ENCODE assay signal across 21 mouse cellular contexts in genomic region chr4:137737760-137738159, GRCm38 (mm10). TPM values are rescaled to one million over a fixed set of nuclear protein-coding genes. Genes with fewer than 3 reads are reported as not detected.
DNase-seq lines count a peak whose midpoint lies in the region; ATAC-seq and TF ChIP-seq lines count a peak whose summit lies in the region.
"Had no signal": no experiment of that assay in that cellular context is flagged by ENCODE, and none has a peak within 500 bp of the region (broad histone marks: within the 10 kb centered on the region; RNA-seq: fewer than 3 reads in every experiment).

No protein-coding gene starts in this region.

- no peak overlapping the region for H3K4me3 ChIP-seq in CH12.LX (replicated peaks in 1 of 3; ENCODE audit: low read depth in 2 of 3, low read length in 2 of 3, poor library complexity in 1 of 3)
- no peak overlapping the region for H3K4me3 ChIP-seq in MEL (ENCODE audit: control insufficient read depth in 1 of 2, insufficient read depth in 1 of 2, low read depth in 2 of 2, low read length in 2 of 2)
- no peak overlapping the region for H3K4me3 ChIP-seq in forebrain, embryonic 16.5 days (replicated peaks; ENCODE audit: low read length)
- H3K4me3 ChIP-seq: embryonic facial prominence, embryonic 13.5 days; embryonic facial prominence, embryonic 15.5 days; forebrain, embryonic 10.5 days; forebrain, embryonic 12.5 days had no signal

- H3K27ac ChIP-seq in CH12.LX (ENCODE audit: insufficient read depth, low read depth) (no peak overlapping the region), MEL (ENCODE audit: control insufficient read depth, low read depth, low read length) (no peak overlapping the region)
- no peak overlapping the region for H3K27ac ChIP-seq in forebrain, embryonic 16.5 days (ENCODE audit: low read length)
- H3K27ac ChIP-seq: embryonic facial prominence, embryonic 15.5 days; forebrain, embryonic 12.5 days had no signal

- H3K9me3 ChIP-seq in CH12.LX (replicated peaks; ENCODE audit: low read length): no peaks in the 10 kb centered on the region
- H3K9me3 ChIP-seq in MEL (replicated peaks; ENCODE audit: insufficient read depth, low read length): no peaks in the 10 kb centered on the region
- no peaks in the 10 kb centered on the region for H3K9me3 ChIP-seq in forebrain, embryonic 16.5 days (ENCODE audit: control insufficient read depth, low read length)
- H3K9me3 ChIP-seq: embryonic facial prominence, embryonic 13.5 days; embryonic facial prominence, embryonic 15.5 days; forebrain, embryonic 10.5 days; forebrain, embryonic 12.5 days; G1E had no signal

- no peak for TF ChIP-seq RAD21 in CH12.LX (IDR thresholded peaks at IDR 0.05; ENCODE audit: low read depth, low read length)
- TF ChIP-seq RAD21 in MEL (IDR thresholded peaks at IDR 0.05; ENCODE audit: low read depth, low read length): no peak

- H3K36me3 ChIP-seq in CH12.LX (replicated peaks in 1 of 2; ENCODE audit: control insufficient read depth in 1 of 2, insufficient read depth in 1 of 2, low read length in 1 of 2) (peaks cover 12 to 25% of the 10 kb centered on the region in 2 experiments), MEL (ENCODE audit: control insufficient read depth in 1 of 2, insufficient read depth in 2 of 2, low read length in 2 of 2) (peaks cover 0 to 7% of the 10 kb centered on the region in 2 experiments; a peak in 2 of 4 replicates)
- H3K36me3 ChIP-seq in forebrain, embryonic 16.5 days (ENCODE audit: control insufficient read depth, insufficient read depth): no peaks in the 10 kb centered on the region
- H3K36me3 ChIP-seq: embryonic facial prominence, embryonic 13.5 days; embryonic facial prominence, embryonic 15.5 days; forebrain, embryonic 10.5 days; forebrain, embryonic 12.5 days; G1E had no signal

- no peak for ATAC-seq in forebrain, embryonic 16.5 days
- ATAC-seq: forebrain, embryonic 14.5 days; forebrain, postnatal 0 days had no signal

- H3K4me1 ChIP-seq in CH12.LX (ENCODE audit: control insufficient read depth in 1 of 2, insufficient read depth in 2 of 2): peaks cover 16 to 54% of the 10 kb centered on the region in 2 experiments
- peaks cover 6 to 18% of the 10 kb centered on the region in 2 experiments for H3K4me1 ChIP-seq in MEL (ENCODE audit: control insufficient read depth in 1 of 2, insufficient read depth in 2 of 2, low read length in 2 of 2)
- H3K4me1 ChIP-seq in forebrain, embryonic 16.5 days (replicated peaks; ENCODE audit: control insufficient read depth, insufficient read depth, low read length): peaks cover 6% of the 10 kb centered on the region

- H3K4me2 ChIP-seq in CH12.LX (ENCODE audit: insufficient read depth, low read depth, poor library complexity, severe bottlenecking): no peak overlapping the region
- H3K4me2 ChIP-seq in forebrain, embryonic 16.5 days (ENCODE audit: low read length): no peak overlapping the region
- H3K4me2 ChIP-seq: embryonic facial prominence, embryonic 13.5 days; embryonic facial prominence, embryonic 15.5 days; forebrain, embryonic 12.5 days had no signal

- H3K9ac ChIP-seq in CH12.LX (ENCODE audit: insufficient read depth, low read depth) (no peak overlapping the region), MEL (ENCODE audit: control insufficient read depth, low read depth, low read length, poor library complexity, severe bottlenecking) (no peak overlapping the region)
- H3K9ac ChIP-seq in forebrain, embryonic 16.5 days (replicated peaks; ENCODE audit: low read depth, low read length): no peak overlapping the region
- H3K9ac ChIP-seq: embryonic facial prominence, embryonic 13.5 days; embryonic facial prominence, embryonic 15.5 days; forebrain, embryonic 12.5 days; forebrain, postnatal 0 days had no signal

- H3K79me2 ChIP-seq in CH12.LX (replicated peaks; ENCODE audit: control insufficient read depth, extremely low read depth, insufficient read depth, poor library complexity, severe bottlenecking) (no peaks in the 10 kb centered on the region), MEL (ENCODE audit: control insufficient read depth, insufficient read depth, low read length, poor library complexity) (no peaks in the 10 kb centered on the region)

- TF ChIP-seq EP300 in CH12.LX (IDR thresholded peaks at IDR 0.05; ENCODE audit: low read length) (no peak), MEL (IDR thresholded peaks at IDR 0.05; ENCODE audit: low read depth in 1 of 2, low read length in 2 of 2) (no peak)

- WGBS in forebrain, embryonic 16.5 days: 62% methylated on average over 3 of the region's 3 CpGs

- in situ Hi-C loops in CH12.LX (cut with MboI; ENCODE audit: low pct_ligation_motif_present, low pct_unique_long_range_greater_than_20kb, low sequenced_read_pairs): no loop called here

- TF ChIP-seq CTCF in CH12.LX (conservative IDR thresholded peaks at IDR 0.05 in 1 of 2, IDR thresholded peaks at IDR 0.05 in 1 of 2; ENCODE audit: low read depth in 2 of 2, low read length in 2 of 2) (no peak), MEL (IDR thresholded peaks at IDR 0.05 in 2 of 3, conservative IDR thresholded peaks at IDR 0.05 in 1 of 3; ENCODE audit: control insufficient read depth in 1 of 3, insufficient read depth in 1 of 3, low read depth in 2 of 3, low read length in 3 of 3, poor library complexity in 1 of 3, severe bottlenecking in 1 of 3) (no peak)

- H3K27me3 ChIP-seq in CH12.LX (replicated peaks): peaks cover 9% of the 10 kb centered on the region
- no peaks in the 10 kb centered on the region for H3K27me3 ChIP-seq in MEL (ENCODE audit: control insufficient read depth in 1 of 2, insufficient read depth in 2 of 2, low read length in 2 of 2)
- no peaks in the 10 kb centered on the region for H3K27me3 ChIP-seq in forebrain, embryonic 16.5 days (replicated peaks; ENCODE audit: control insufficient read depth, insufficient read depth, low read length)
- H3K27me3 ChIP-seq: embryonic facial prominence, embryonic 13.5 days; embryonic facial prominence, embryonic 15.5 days had no signal

- peak; percentile 48 for DNase-seq in adrenal gland, postnatal 14 days
- no peak for DNase-seq in adrenal gland, adult 2 months
- DNase-seq in CH12.LX (ENCODE audit: extremely low read depth): no peak
- DNase-seq in MEL (ENCODE audit: low read depth, low spot score): no peak
- DNase-seq: adrenal gland, postnatal 25 days; cerebellum, adult 11 months; cerebellum, adult 18-20 months; cerebellum, adult 8-10 months; cerebellum, adult 9-11 months; cerebellum, postnatal 14 days; cerebellum, postnatal 36 days; embryo, embryonic 11 days; forebrain, postnatal 0 days had no signal

- TF ChIP-seq POLR2A in CH12.LX (IDR thresholded peaks at IDR 0.05; ENCODE audit: low read depth, low read length) (no peak), MEL (IDR thresholded peaks at IDR 0.05; ENCODE audit: control insufficient read depth in 1 of 2, insufficient read depth in 1 of 2, low read depth in 1 of 2, low read length in 2 of 2, poor library complexity in 1 of 2) (no peak)

- dilution Hi-C loops in CH12.LX (cut with MboI; ENCODE audit: extremely low pct_ligation_motif_present, extremely low pct_unique_long_range_greater_than_20kb, low sequenced_read_pairs): no loop called here

TF ChIP-seq in CH12.LX, 34 proteins besides CTCF, POLR2A, EP300 and RAD21:
- no peak for TF ChIP-seq CHD2 (IDR thresholded peaks at IDR 0.05; ENCODE audit: low read length)
- no peak for TF ChIP-seq ETS1 (conservative IDR thresholded peaks at IDR 0.05; ENCODE audit: low read depth, low read length)
- TF ChIP-seq ZKSCAN1 (IDR thresholded peaks at IDR 0.05; ENCODE audit: borderline replicate concordance, low read depth, low read length): peak; percentile 63
- no peak for TF ChIP-seq MAX (IDR thresholded peaks at IDR 0.05; ENCODE audit: low read length)
- no peak for TF ChIP-seq POLR2AphosphoS2 (IDR thresholded peaks at IDR 0.05; ENCODE audit: low read depth, low read length)
- no peak for TF ChIP-seq ZNF384 (IDR thresholded peaks at IDR 0.05; ENCODE audit: low read depth, low read length)
TF ChIP-seq in CH12.LX: peak in this region for 1.

TF ChIP-seq in MEL, 35 proteins besides CTCF, POLR2A, EP300 and RAD21:
- TF ChIP-seq ZKSCAN1 (IDR thresholded peaks at IDR 0.05; ENCODE audit: low read depth, low read length) (0 out of 2 replicates have a peak, but pooled peaks have one; percentile 44), BHLHE40 (IDR thresholded peaks at IDR 0.05; ENCODE audit: borderline replicate concordance, low read depth, low read length) (no peak)

RNA-seq across cellular contexts. Expression of gene Alpl, which starts 58.4 kb away (rescaled TPM):
- 16.5 and 19.0 TPM in 2 replicates for total RNA-seq in adrenal gland, postnatal 14 days (2021)
- total RNA-seq in adrenal gland, adult 2 months (2021): 10 to 100 TPM in 1 of 2 experiments, 1 to 10 TPM in 1; 6.1 to 59.6 TPM
- polyA plus RNA-seq in adrenal gland, adult 2 months (2012; rRNA removed): 4.7 and 7.4 TPM in 2 replicates
- total RNA-seq in CH12.LX (2012; rRNA removed) (115 and 130 TPM in 2 replicates), CH12.LX (2014; rRNA removed) (62.9 and 65.7 TPM in 2 replicates), MEL (2012; rRNA removed) (not detected in 2 replicates)
- polyA plus RNA-seq in CH12.LX (2012; ENCODE audit: insufficient read length, low read depth) (152 and 164 TPM in 2 replicates), MEL (2012; ENCODE audit: insufficient read depth in 1 of 2, insufficient read length in 2 of 2, low read depth in 1 of 2, low replicate concordance in 2 of 2, missing spikeins in 1 of 2) (not detected)
- polyA plus RNA-seq in forebrain, embryonic 16.5 days (2015; fragmentation: Nextera tagmentation; extraction: Ambion mirVana): 7.6 and 10.5 TPM in 2 replicates
- total RNA-seq: common myeloid progenitor, adult 5-6 weeks; G1E had no signal
- polyA plus RNA-seq: G1E had no signal
